Mouse (Mus musculus): ENCODE data around the gene A830018L16Rik.
"Not testable (repeated sequence)": the region's sequence is repeated elsewhere in the genome, so short reads cannot be mapped to it uniquely, and the experiment has no call there.

A830018L16Rik gene

GRCm38 (mm10) chr1:11413894-11414556 lies at the start of gene A830018L16Rik:
TSS of gene A830018L16Rik (plus strand) at chr1:11414105.
- DNase-seq (ENCODE audit: low spot score in 2 of 2), result peak; percentile 53 to 69

- DNase-seq (ENCODE audit: low spot score in 2 of 2), result no peak
Observed at GRCm38 (mm10) chr1:11385846-11386245, 28.1 kb upstream of the A830018L16Rik start.

DNA sequence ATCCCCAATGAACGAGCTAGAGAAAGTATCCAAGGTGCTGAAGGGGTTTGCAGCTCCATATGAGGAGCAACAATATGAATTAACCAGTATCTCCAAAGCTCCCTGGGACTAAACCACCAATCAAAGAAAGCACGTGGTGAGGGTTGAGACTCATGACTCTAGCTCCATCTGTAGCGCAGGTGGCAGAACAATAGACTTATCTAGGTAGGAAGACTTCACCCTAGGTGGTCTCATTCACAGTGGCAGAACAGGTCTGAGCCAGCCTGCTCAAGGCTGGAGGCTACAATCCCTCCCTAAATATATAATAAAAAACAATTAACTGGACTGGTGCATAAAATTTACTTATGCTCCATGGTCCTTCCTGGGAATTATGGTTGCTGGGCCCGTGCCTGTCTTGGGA lies 18.5 kb upstream of the A830018L16Rik start:
- DNase-seq (ENCODE audit: low spot score in 2 of 2), result no peak

DNA sequence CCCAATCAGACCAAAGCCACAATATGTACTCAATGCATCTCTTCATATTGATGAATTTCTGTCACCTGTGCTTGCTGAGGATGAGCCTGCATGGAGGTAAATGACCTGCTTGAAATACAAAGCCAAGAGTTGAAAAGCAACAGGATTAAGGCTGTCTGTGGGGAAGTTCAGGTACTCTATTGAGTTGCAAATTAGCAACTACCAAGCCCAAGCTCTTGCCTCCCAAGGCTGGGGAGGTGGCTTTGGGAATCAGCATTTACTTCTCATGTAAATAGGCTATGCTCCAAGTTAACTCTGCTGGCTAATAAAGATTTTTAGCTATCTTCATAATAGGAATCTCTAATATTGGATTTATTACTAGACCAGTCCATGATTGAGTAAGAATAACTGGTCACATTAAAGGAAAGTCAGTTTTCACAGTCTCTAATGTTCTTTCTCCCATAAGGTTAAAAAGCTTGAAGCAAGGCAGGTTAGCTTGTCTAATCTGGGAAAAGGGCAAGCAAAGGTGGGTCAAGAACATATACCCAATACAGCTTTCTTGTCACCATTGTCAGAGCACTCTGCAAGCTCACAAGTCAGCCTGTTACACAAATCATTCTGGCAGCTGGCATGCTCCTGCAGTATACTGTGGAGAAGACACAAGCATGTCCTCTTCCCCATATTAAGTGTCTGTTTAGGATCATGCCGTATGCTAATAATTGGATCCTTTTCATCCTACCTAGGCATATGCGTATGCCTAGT lies 17.7 kb upstream of the A830018L16Rik start:
- DNase-seq (ENCODE audit: low spot score in 2 of 2), result no peak

DNA sequence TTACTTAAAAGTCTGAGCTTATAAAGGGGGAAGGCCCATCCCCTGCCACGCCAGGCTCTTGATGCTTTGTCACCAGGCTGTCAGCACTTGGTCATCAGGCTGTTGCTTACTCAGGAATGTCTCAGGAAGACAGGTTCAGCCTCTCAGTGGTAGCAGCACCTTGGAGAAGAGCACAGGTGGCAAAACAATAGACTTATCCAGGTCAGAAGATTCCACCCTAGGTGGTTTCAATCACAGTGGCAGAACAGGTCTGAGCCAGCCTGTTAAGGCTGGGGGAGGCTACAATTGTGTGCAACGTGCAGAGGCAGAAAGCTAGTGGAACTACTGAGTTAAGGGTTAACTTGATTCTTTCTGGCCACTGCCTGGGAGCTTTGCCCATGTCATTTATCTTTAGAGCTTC lies 12.7 kb upstream of the A830018L16Rik start:
- no peak for DNase-seq (ENCODE audit: low spot score in 2 of 2)

DNA sequence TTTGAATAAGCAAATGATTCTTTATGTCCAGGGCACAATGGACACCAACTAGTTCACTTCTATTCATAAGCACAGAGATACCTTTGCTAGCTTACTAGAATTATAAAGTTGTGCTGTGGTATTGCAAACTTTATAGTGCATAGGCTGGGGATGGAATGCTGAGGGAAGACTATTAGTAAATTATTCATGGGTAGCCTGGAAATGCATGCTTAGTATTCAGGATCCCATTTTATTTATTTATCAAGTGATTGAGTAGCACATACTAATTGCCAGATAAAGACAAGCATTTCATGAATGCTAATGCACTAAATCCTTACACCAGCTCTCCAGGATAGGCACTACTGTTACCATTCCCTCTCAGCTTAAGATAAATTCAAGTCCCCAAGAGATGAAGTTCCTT lies 8.4 kb upstream of the A830018L16Rik start:
- no peak for DNase-seq (ENCODE audit: low spot score in 2 of 2)

DNA sequence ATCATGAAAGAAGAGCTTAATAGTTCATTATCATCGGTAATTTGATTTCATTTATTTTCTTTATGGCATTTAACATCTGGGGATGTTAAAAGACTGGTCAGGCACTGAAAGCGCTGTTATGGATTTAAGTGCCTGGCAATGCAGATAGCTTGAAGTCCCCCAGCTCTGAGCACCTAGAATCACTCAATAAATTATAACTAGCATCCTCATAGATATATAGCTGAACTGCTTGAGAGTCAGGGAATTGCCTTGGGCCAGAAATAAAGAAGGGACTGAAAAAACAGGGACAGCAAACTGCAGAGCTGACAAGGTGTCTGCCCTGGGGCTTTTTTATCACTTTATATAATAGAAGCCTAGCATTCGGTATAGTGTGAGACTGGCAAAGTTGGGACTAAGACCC lies 7.9 kb upstream of the A830018L16Rik start:
- DNase-seq (ENCODE audit: low spot score in 2 of 2), result no peak

GRCm38 (mm10) chr1:11414560-11414959 lies 655 bp downstream of the A830018L16Rik start:
- no peak for DNase-seq (ENCODE audit: low spot score in 2 of 2)

- DNase-seq (ENCODE audit: low spot score in 2 of 2), result no peak
Observed at GRCm38 (mm10) chr1:11427310-11427709, 13.4 kb downstream of the A830018L16Rik start.

- DNase-seq (ENCODE audit: low spot score in 2 of 2), result peak in 1 of 2 experiments; percentile 30
Observed at GRCm38 (mm10) chr1:11458353-11458752, 44.4 kb downstream of the A830018L16Rik start.

GRCm38 (mm10) chr1:11466325-11466724 lies 52.4 kb downstream of the A830018L16Rik start:
- no peak for DNase-seq (ENCODE audit: low spot score in 2 of 2)

DNA sequence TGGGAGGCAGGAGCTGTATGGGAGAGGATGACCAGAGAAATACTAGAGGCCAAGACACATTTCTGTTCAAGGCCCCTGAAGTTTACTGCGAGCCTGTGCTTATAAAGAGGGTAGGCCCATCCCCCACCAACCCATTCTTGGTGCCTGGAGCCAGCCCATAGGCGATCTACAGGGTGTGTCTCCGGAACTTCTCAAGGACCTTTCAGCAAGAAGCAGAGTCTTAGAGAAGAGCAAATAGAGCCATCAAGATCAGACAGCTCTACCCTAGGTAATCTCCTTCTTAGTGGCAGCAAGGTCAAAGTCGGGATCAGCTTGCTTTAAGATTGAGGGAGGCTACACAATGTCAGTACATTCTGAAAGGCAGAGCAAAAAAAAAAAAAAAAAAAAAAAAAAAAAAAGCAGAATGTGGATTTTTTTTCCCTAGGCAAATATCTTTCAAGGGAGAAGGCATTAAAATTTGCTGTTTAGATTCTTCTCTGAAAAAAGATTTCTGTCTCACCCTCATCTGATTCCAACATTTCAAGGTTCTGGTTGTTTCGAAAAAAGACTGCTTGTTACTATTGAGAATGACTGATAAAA lies 53.2 kb downstream of the A830018L16Rik start:
- DNase-seq (ENCODE audit: low spot score in 2 of 2), result no peak

- no peak for DNase-seq (ENCODE audit: low spot score in 2 of 2)
Observed at GRCm38 (mm10) chr1:11492936-11493335, 79.0 kb downstream of the A830018L16Rik start.

- no peak for DNase-seq (ENCODE audit: low spot score in 2 of 2)
Observed at GRCm38 (mm10) chr1:11501556-11501955, 87.7 kb downstream of the A830018L16Rik start.

- not testable (repeated sequence) for DNase-seq (ENCODE audit: low spot score in 2 of 2)
Observed at GRCm38 (mm10) chr1:11549810-11550209, 135.9 kb downstream of the A830018L16Rik start.

DNA sequence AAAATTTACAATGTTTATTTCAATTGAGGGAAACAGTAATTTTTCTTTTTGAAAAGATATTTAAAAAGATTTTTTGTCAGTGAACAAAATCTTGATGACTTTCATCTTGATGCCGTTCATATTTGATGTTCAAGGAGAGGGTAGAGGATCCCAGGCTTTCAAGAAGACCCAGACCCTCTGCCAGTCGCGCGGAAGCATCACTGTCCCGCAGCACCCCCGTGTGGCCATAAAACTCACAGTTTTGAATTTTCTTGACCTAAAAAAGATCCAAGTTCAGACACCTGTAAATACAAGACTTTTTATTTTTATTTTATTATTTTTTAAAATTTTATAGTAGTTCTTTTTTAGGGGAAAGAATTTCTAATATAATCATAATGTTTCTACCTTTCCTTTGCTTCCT lies 151.4 kb downstream of the A830018L16Rik start:
- DNase-seq (ENCODE audit: low spot score in 2 of 2), result no peak

GRCm38 (mm10) chr1:11566730-11567129 lies 152.8 kb downstream of the A830018L16Rik start:
- no peak for DNase-seq (ENCODE audit: low spot score in 2 of 2)

- DNase-seq (ENCODE audit: low spot score in 2 of 2), result no peak
Observed at GRCm38 (mm10) chr1:11567300-11567885, 153.5 kb downstream of the A830018L16Rik start.

DNA sequence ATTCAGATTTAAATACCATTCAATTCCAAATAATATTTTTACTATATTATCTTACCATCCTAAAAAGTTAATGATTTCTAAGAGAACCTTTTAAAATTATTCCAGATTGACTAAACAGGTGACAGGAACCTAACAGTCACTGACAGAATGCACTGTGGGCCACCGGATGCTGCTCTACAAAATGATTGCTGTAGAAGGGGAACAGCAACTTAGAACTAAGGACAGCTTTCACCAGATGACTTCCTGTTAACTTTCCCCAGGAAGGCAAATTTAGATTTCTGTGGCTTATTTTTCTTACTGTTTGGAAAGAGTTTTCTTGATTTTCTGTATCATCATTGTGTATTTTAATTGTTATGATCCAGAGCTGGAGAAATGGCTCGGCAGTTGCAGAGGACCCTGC lies 156.4 kb downstream of the A830018L16Rik start:
- no peak for DNase-seq (ENCODE audit: low spot score in 2 of 2)

DNA sequence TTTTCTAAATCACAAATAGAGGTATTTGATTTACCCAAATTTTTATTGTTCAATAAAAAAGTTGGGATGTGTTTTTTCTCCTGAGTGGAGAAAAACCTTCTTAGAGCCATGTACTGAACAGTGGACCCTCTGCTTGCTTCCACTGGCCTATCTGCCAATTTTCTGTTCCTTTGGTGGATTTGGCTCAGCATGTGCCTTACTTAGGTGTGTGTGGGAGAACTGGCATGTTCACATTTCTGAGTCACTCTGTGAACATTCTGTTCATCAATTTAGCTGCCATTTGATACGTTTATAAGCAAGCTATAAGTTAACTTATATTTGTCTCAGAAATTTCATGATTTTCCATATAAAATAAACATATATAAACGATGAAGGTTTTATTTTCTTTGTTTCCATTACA lies 159.6 kb downstream of the A830018L16Rik start:
- no peak for DNase-seq (ENCODE audit: low spot score in 2 of 2)

- no peak for DNase-seq (ENCODE audit: low spot score in 2 of 2)
Observed at GRCm38 (mm10) chr1:11580026-11580425, 166.1 kb downstream of the A830018L16Rik start.

DNA sequence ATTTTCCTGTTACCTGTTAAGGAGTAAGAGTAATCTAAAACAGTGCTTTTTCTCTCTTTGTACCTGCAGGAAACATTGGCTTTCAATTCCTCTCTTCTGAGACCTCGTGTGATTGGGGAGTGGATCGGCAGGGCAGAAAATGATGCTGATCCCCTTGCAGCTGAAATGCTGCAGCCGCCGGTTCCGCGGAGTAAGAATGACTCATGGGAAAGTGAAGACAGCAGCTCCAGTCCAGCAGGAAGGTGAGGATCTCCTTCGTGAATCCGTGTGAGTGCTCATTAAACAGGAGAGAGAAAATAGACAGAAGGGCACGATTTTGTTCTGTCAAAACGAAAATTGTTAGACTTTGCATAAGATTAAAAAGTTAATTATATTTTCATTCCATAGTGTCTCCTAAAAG lies 174.4 kb downstream of the A830018L16Rik start:
- DNase-seq (ENCODE audit: low spot score in 2 of 2), result no peak

- no peak for DNase-seq (ENCODE audit: low spot score in 2 of 2)
Observed at GRCm38 (mm10) chr1:11650137-11650536, 236.2 kb downstream of the A830018L16Rik start.

All from urinary bladder, postnatal 4 days (tissue).